Mouse (Mus musculus): Measurements from ENCODE around the gene Adora2b. TPM values are rescaled to one million over a fixed set of nuclear protein-coding genes. Genes with fewer than 3 reads are reported as not detected.

Gene Adora2b
- not detected for polyA plus RNA-seq (2017; shearing (Covaris generic))

GRCm38 (mm10) chr11:62248401-62249244, at the start of gene Adora2b:
Adora2b (plus strand) TSS chr11:62248984.
- no peak for ATAC-seq

GRCm38 (mm10) chr11:62200901-62201512, 47.8 kb upstream of the Adora2b start:
- no peak for ATAC-seq

GRCm38 (mm10) chr11:62202645-62203044, 46.1 kb upstream of the Adora2b start:
- no peak for ATAC-seq

- no peak for ATAC-seq
Measured at GRCm38 (mm10) chr11:62209111-62209510, 39.7 kb upstream of the Adora2b start.

GRCm38 (mm10) chr11:62209891-62210290, 38.9 kb upstream of the Adora2b start:
- ATAC-seq: no peak

GRCm38 (mm10) chr11:62213384-62213989, 35.3 kb upstream of the Adora2b start:
- no peak for ATAC-seq

GRCm38 (mm10) chr11:62215107-62215506, 33.7 kb upstream of the Adora2b start:
- no peak for ATAC-seq

- ATAC-seq: no peak
Measured at GRCm38 (mm10) chr11:62217751-62218150, 31.0 kb upstream of the Adora2b start.

GRCm38 (mm10) chr11:62220756-62221510, 27.9 kb upstream of the Adora2b start:
- no peak for ATAC-seq

- ATAC-seq: no peak
Measured at GRCm38 (mm10) chr11:62223416-62223815, 25.4 kb upstream of the Adora2b start.

- ATAC-seq: no peak
Measured at GRCm38 (mm10) chr11:62223962-62224361, 24.8 kb upstream of the Adora2b start.

GRCm38 (mm10) chr11:62224797-62225196, 24.0 kb upstream of the Adora2b start:
- ATAC-seq: no peak

- no peak for ATAC-seq
Measured at GRCm38 (mm10) chr11:62240631-62241261, 8.0 kb upstream of the Adora2b start.

- no peak for ATAC-seq
Measured at GRCm38 (mm10) chr11:62243871-62244270, 4.9 kb upstream of the Adora2b start.

- ATAC-seq: no peak
Measured at GRCm38 (mm10) chr11:62244471-62244870, 4.3 kb upstream of the Adora2b start.

- no peak for ATAC-seq
Measured at GRCm38 (mm10) chr11:62247759-62248400, 904 bp upstream of the Adora2b start.

GRCm38 (mm10) chr11:62249266-62250037, 668 bp downstream of the Adora2b start:
- ATAC-seq: no peak

- no peak for ATAC-seq
Measured at GRCm38 (mm10) chr11:62251047-62251446, 2.3 kb downstream of the Adora2b start.

GRCm38 (mm10) chr11:62253380-62253779, 4.6 kb downstream of the Adora2b start:
- ATAC-seq: no peak

GRCm38 (mm10) chr11:62259214-62259613, 10.4 kb downstream of the Adora2b start:
- no peak for ATAC-seq

GRCm38 (mm10) chr11:62263599-62263998, 14.8 kb downstream of the Adora2b start:
- no peak for ATAC-seq
